Mouse (Mus musculus): ENCODE measurements around the gene Thra.

GRCm38 (mm10) chr11:98787229-98787628 is 46.8 kb downstream of the Thra start:
- TF ChIP-seq GATA2 (IDR thresholded peaks at IDR 0.05; ENCODE audit: borderline replicate concordance, low read depth, low read length): no peak
- no peak for TF ChIP-seq CTCF (IDR thresholded peaks at IDR 0.05; ENCODE audit: low read depth, low read length)
- TF ChIP-seq TAL1 (conservative IDR thresholded peaks at IDR 0.05; ENCODE audit: low read depth, low read length): no peak

Measured in G1E (cell line).